Mouse (Mus musculus): ENCODE measurements around the gene Zranb1.

The Zranb1 gene

DNA sequence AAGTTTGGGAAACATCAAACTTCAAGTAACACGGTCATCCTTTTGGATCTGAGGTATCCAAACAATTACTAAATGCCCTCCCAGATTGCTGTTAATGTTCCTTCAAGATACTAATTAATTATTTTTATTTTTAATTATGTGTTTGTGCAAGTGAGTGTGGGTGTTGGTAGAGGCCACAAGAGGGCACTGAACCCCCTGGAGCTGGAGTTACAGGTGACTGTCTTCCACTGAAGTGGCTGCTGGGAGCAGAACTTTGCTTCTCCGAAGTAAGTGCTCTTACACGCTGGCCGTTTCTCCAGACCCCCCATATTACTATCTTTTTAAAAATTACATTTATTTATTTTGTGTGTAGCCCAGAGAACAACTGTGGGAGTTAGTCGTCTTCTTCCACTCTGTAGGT lies 887 bp upstream of the Zranb1 start:
- no peak for DNase-seq (ENCODE audit: low read depth)

DNA sequence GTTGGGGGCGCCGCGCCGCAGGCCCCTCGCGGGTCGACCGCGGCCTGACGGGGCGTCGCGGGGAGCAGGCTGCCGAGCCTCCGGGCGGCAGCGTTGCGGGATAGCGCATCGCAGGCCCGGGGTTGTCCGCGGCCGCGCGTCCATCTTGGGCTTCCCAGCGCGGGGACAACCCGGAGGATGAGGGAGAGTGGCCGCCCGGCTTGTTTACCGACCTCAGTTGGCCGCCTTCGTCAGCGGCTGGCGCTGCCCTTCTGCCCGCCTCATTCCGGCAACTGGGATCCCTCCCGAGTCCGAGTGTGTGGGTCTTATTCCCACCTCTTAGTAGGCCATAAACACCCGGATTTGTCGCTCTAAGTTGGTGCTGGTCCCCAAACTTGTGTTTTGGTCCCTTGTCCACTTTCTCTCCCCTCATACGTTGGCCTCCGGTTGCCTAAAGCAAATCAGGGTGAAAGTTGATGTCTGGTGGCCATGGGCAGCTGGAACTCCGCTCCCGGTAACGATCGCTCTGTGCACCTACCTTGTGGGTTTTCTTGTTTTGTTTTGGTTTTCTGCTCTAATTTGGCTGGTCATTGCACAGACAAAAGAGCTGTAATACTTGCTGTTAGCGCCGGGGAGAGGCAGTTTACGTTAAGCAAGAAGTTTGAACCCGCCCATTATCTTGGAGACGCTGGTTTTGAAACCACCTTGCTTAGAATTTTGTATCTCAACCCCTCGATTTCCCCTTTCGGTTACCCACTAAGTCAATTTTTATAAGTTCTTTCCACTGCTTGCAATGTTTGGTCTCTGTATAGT lies 814 bp downstream of the Zranb1 start:
- DNase-seq (ENCODE audit: low read depth) = peak; percentile 13

DNA sequence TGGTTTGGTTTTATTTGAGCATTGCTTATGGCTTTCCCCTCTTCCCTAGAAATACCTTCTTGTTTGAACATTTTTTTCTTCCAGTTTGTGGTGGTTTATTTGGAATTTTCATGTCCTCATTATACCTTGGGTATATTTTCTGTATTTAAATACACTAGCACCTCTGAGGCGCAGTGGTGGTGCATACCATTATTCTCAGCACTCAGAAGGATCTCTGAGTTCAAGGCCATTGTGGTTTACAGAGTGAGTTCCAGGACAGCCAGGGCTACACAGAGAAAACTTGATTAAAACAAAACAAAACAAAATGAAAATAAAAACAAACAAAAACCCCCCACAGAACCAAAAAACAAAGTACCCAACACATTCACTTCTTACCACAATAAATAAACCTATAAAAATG lies 2.4 kb downstream of the Zranb1 start:
- DNase-seq (ENCODE audit: low read depth) = no peak

DNA sequence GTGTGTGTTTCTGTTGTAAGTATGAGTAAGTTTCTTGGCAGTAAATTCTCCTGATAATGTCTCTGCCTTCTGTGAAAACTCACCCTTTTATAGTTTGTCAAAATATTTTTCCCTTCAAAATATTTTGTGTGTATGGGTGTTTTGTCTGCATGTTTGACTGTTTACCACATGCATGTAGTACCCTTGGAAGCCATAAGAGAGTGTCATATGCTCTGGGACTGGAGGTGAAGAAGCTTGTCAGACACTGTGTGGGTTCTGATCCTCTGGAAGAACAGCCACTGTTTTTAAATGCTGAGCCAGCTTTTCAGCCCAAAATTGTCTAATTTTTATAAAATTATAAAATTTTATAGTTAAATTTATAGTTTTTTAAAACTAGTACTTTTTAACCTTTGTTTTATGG lies 3.8 kb downstream of the Zranb1 start:
- DNase-seq (ENCODE audit: low read depth) = no peak

DNA sequence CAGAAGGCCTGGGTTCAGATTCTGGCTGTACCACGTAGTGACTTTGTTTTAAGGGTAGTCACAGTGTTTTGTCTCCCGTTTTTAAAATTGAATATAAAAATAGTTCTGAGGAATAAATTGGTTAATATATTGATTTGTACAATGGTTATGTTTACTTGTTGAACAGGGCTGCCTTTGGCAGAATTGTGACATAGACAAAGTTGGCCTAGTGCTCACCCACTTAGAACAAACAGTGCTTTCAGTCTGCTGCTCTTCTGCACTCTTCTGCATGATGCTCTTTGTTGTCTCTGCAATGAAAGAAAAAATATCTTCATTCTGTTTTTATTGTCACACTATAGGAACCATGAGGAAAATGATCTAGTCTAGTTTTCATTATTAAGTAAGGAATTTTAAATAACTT lies 8.2 kb downstream of the Zranb1 start:
- DNase-seq (ENCODE audit: low read depth) = no peak

DNA sequence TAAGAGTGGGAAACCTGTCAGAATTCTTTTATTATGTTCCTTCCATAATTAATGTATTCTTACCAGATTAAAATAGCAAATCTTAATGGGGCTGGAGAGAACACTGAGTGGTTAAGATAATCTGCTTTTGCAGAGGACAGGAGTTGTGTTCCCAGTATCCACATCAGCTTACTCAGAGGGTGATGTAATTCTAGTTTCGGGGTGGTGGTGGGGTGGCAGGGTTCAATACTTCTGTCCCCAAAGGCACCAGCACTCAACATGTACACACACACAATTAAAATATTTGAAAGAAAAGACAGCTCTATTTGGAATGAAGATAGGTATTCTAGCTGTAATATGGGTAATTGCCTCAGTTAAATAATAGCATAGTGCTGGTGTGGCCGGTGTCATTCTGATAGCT lies 9.6 kb downstream of the Zranb1 start:
- no peak for DNase-seq (ENCODE audit: low read depth)

DNA sequence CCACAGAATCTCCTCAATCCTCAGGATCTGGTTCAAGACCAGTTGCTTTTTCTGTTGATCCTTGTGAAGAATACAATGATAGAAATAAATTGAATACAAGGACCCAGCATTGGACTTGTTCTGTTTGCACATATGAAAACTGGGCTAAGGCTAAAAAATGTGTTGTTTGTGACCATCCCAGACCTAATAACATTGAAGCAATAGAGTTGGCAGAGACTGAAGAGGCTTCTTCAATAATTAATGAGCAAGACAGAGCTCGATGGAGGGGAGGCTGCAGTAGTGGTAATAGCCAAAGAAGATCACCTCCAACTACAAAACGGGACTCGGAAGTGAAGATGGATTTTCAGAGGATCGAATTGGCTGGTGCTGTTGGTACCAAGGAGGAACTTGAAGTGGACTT lies 19.0 kb downstream of the Zranb1 start:
- no peak for DNase-seq (ENCODE audit: low read depth)

DNA sequence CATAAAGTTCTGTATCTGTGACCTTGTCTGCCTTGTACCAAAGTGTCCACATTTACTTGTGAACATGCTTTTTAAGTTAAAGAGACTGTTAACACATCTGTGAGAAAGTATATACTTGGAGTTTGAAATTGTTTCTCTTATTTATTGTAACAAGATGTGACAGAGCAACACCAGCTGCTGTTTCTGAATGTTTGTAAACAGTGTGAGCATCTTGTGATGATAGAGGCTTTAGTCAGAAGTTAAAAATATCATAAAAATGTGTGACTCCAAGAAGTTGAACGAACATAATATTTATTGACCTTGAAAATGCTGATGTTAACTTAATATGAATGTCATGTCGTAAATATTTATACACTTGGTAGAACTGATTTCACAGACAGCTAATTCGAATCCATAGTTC lies 19.7 kb downstream of the Zranb1 start:
- DNase-seq (ENCODE audit: low read depth) = no peak

DNA sequence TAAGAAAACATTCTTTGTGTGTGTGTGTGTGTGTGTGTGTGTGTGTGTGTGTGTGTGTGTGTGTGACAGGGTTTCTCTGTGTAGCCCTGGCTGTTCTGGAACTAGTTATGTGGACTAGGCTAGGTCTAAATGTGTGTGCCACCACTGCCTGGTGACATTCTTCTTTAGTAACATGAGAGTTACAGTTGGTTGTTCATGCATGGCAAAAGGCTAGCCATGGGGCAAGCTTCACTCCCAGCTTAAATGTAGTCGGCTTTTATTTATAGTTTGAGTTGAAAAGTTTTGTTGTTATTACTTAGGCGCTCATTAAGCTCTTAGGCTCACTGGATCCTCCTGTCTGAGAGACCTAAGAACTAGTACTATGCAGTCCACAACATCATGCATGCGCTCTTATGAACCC lies 33.5 kb downstream of the Zranb1 start:
- no peak for DNase-seq (ENCODE audit: low read depth)

DNA sequence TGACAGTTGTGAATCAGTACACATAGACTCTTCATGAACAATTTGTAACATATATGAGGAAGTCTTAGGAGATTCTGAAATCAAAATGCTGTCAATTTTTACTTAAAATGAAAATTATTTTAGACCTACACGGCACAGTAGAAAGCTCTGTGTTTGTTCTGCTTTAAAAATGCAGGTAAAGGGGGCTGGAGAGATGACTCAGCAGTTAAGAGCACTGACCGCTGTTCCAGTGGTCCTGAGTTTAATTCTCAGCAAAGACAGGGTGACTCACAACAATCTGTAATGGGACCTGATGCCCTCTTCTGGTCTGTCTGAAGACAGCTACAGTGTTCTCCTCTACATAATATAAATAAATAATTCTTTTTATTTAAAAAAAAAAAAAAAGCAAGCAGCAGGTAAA lies 34.8 kb downstream of the Zranb1 start:
- DNase-seq (ENCODE audit: low read depth) = peak; percentile 4

DNA sequence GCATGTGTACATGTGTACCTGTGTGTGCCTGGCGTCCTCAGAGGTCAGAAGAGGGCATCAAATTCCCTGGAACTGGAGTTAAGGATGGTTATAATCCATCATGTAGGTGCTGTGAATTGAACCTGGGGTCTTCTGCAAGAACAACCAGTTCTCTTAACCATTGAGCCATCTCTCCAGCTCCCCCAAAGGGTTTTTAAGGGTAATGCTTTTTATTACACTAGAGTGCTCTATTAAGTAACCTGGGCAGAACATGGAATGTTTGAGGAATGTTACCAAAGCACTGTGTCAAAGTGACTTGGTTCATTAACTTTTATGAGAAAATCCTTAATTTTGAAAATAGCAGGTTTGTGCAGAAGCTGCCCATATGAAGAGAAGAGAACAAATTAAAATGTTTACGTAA lies 41.1 kb downstream of the Zranb1 start:
- no peak for DNase-seq (ENCODE audit: low read depth)

DNA sequence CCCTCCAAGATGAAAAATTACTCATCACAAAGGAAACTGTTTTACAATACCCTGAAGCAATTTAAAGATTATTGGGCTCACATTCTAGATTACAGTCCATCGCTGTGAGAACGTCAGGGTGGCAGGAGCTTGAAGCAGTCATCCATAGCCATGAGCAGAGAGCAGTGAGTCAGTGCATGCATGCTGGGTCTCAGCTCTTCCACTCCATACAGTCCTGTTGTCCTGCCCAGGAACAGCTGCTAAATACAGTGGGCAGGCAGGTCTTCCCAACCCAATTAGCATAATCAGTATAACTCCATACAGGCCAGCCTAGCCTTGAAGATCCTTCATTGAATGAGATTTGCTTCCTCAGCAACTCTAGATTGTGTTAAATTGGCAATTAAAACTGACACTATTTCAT lies 45.1 kb downstream of the Zranb1 start:
- no peak for DNase-seq (ENCODE audit: low read depth)

DNA sequence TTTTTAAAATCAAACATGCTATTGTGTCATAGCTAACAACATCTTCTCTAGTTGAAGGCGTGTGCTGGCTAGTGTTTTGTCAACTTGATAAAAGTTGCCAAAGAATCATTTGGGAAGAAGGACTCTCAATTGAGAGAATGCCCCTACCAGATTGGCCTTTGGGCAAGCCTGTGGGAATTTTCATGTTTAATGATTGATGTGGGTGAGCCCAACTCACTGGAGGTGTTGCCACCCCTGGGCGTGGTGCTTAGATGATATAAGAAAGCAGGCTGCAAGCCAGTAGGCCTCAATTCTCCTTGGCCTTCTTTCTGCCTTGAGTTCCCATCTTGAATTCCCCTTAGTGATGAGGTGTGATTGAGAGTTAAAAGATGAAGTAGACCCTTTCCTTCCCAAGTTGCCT lies 47.0 kb downstream of the Zranb1 start:
- DNase-seq (ENCODE audit: low read depth) = no peak

DNA sequence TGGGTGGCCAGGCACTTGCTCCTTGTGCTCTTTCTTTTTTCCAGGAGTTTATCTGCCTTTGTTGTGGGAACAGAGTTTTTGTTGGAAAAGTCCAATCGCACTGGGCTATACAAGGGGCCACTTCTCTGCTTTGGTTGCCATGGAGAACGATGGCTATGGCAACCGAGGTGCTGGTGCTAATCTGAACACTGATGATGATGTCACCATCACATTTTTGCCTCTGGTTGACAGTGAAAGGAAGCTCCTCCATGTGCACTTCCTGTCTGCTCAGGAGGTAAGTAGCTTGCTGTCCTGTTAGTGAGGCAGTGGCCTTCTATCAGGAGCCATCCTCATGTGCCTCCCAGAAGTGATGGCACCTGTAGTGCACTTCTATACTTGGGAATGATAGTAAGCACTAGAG lies 51.7 kb downstream of the Zranb1 start:
- no peak for DNase-seq (ENCODE audit: low read depth)

DNA sequence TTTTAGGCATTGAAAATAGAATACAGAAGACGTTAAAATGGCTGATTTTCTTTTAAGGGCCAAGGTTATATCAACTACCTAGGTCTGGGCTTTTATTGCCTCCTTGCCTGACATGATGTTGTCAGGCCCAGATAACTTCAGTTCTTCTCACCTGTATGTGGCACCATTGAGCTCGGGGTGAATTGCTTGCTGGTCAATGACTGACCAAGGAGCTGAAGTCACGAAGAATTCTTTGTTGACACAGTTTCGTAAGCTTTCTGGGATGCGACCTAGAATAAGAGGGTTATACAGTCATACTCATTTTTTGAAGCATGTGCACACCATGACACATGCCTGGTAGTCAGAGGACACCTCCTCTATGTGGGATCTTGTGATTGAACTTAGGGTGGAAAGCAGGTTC lies 58.9 kb downstream of the Zranb1 start:
- DNase-seq (ENCODE audit: low read depth) = no peak

DNA sequence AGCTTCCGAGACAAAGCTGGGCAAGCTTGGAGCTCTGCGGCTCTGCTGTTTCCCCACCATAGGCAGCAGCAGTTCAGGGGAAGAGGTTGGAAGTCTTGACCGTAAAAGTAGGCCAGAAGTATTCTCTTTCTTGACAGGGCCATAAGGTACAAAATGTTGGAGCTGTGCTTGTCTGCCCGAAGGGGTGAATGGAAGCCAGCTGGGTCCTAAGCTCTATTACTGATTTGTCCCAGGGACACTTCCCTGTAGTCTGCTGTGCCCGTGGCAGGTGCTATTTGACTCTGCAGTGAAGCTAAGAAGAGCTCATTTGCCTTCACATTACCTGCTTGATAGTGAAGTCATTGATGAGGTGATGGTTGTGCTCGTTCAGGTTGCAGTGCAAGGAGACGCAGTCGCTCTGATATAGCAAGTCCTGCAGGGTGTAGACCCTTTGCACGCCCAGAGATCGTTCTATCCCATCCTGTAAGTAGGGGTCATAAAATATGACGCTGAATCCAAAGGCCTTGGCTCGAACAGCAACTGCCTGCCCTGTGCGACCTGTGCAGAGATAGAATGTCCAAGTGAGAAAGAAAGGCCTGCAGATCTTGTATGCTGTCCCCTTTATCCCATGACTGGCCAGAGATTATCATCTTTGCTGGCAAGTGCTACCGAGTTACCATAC lies 60.4 kb downstream of the Zranb1 start:
- no peak for DNase-seq (ENCODE audit: low read depth)

DNA sequence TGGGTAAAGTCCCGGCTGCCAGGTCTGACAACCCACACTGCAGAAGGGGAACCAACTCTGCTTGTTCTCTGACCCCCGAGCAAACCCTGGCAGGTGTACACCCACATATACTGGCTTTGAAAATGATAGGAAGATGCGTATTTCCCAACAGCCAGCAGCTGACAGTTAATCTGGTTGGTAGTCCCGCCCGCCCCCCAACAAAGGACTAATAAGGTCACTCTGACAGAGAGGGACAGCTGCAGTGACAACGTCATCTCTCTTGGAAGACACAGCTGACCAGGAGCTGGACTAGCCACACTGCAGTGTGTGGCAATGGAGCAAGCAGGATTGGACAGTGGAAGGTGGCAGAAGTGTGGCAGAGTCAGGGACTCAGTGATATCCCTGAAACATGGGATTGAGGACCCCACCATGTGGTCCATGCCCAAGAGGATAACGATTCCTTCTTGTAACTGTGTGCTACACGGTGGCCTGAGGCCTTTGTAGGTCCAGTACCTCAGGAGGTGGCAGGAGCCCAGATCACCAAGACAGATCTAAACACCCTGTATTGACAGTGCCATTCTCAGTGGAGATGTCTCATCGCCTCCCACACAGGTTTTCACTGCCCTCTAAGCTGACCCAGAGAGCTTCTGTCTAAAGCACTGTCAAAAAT lies 62.1 kb downstream of the Zranb1 start:
- DNase-seq (ENCODE audit: low read depth) = no peak

DNA sequence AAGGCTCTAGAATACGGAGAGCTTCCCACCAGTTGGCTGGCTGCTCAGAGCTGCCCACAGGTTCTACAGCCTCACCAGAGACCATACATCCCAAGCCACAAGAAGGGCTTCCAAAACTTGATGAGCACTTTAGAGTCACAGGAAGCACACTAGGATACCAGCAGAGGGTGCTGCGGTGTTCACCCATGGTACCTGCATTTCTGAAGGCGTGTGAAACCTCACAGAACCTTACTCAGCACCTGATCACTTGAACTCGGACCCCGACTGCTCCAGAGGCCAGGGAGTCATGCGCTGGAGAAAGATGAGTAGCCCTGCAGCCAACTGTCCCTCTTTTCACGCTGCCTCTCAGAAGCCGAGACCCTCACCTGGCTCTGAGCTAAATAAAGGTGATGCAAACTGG lies 63.2 kb downstream of the Zranb1 start:
- no peak for DNase-seq (ENCODE audit: low read depth)

DNA sequence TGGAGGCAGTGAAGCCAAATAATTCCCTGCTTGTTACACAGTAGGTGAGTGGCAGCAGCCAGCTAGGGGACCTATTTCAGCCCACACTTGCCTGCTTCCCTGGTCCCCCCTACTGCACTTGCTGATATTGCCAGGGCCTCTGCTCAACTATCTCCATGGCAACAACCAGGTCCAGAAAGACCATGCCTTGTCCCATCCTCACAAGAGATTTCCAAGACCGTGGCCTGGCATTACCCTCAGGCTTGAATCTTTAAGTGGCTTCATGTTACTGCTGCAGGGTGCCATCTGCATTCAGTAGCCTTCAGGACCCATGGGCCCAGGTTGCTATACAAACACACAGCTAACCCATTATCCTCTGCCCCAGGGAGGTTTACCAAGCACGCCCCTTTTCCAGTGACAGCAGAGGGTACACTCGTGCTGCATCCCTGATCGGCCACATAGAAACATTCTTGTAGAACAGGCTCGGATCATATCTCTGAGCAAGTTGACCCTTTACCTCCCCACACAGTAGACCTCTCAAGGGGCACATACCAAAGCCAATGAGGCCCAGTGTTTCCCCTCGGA lies 63.8 kb downstream of the Zranb1 start:
- DNase-seq (ENCODE audit: low read depth) = no peak

DNA sequence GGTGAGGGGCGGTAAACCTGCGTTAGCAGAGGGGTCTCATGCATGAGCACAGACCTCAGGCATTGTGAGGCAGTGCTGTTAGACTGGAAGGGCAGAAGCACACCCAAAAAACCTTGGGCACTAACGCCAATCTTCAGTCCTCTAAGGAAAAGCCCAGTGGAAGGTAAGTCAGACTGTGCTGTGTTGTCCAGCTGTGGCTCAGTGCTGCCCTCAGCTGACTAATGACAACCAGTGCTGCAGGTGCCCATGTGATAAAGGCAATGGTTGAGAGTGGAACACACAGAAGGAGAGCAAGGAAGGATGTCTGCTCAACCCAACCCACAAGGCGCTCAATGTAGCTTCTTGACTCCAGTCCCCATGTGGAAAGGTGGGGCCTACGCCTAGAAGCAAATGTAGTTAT lies 65.4 kb downstream of the Zranb1 start:
- no peak for DNase-seq (ENCODE audit: low read depth)

DNA sequence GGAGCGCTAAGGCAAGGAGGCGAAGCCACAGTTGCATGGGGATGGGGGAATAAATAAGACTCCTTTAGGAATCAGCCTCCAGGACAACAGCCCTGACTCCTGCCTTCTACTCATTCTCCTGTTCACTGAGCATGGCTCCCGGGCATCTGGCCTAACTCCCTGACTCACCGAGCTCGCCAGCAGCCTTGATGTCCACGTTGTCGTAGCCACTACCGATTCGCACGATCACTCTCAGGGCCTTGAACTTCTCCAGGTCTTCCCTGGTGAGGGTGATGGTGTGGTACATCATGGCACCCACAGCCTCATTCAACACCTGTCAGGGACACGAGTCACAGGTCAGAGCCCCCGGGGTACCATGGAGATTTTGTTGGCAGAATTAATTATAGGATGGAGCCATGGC lies 67.7 kb downstream of the Zranb1 start:
- no peak for DNase-seq (ENCODE audit: low read depth)

DNA sequence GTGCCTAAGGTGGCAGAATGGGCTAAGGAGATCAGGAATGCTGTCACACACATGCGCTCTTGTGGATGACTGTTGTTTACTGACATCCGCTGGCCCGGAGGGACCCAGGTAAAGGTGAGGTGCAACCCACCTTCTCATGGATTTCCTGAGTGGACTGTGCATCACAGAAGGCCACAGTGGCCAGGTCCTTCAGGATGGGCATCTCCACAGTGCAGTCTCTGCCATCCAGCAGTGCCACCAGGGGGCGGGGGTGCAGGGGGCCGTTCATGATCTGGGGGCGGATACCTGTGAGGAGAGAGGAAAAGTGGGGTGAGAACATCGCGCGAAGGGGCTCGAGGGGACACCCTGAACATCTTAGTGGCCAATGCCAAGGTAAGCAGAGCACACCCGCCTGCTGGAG lies 68.1 kb downstream of the Zranb1 start:
- no peak for DNase-seq (ENCODE audit: low read depth)

DNA sequence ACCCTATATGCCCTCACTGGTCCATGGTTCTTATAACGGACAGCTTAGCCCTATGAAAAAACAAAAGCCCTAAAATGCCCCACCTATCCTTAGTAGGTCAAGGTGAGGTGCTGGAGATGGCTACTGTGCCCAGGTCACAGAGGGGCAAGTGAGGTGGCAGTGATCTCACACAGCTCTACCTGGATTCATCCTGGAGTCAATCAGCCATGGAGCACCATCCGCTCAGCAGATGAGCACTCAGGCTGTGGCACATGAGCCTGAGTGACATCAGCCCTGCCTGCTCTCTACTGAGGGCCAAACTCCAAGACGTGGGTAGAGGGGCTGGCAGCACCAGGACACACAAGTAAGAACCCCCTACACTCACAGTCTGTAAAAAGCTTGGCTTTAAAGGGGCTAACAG lies 70.4 kb downstream of the Zranb1 start:
- DNase-seq (ENCODE audit: low read depth) = no peak
